Mouse (Mus musculus) embryo, embryonic 11.5 days (tissue): ENCODE measurements at regions not wholly inside any gene's neighbourhood (a gene's known extent, or its start where the extent isn't known, plus 50 kb on each side); places are given as distances from the start of the nearest gene placed in this dataset.

Experiments used
- DNase-seq: peaks from one replicate; pipeline ENCODE4 v3.0.0-alpha.2; 2012; ENCODE audit warnings: low read depth, low spot score

DNA sequence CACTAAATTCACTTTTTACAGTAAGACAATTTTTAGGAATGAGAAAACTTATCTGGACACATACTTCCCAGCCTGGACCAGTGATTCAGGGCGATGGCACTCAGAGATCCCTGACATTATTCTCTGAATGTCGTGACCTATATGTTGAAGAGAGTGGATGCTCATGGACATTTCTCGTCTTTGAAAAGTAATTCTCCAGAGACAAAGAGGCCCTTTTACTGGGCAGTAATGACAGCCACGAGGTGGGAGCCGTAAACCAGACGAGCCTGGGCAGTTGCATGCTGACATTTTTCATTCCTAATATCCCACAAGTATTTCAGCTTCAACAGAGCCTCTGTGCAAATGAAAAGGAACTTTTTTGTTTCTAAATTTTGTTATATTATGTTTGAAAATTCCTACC, 1041.3 kb downstream of the Slc22a22 start:
- no peak for DNase-seq

DNA sequence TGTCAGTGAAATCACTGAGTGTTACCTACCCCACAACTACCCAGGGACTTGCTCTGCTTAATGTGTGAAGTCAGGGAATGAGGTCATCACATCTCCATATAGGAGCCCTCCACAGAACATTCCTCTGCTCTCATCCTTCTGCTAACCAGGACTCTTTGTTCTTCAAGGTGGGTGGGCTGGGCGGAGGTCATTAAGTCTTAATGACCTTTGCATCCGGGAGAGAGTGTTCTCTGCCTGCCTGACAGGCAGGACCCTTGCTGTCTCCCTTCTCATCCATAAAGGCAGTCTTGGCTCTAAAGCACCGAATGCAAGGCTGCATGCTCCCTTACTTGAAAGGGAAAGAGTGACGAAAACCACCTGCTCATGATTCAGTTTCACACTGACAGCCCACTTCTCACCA, 1051.4 kb downstream of the Slc22a22 start:
- DNase-seq, result peak; percentile 23

DNA sequence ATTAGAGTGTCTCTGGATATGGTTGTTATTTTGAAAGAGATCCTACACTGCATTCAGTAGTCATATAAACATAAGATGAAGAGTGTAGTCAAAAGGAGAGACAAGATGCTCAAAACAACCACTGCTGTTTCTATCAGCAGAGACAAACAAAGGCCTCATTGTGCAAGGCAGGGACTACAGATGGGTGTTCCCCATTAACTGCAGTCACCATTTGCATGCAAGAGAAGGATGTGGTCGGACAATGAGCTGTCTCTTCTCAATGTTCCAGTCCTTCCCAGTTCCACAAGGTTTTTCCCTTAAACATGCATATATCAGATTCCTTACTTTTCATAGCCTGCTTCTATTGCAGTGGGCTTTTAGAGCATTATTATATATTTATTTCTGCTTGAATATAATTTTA, 1056.7 kb downstream of the Slc22a22 start:
- DNase-seq, result no peak

DNA sequence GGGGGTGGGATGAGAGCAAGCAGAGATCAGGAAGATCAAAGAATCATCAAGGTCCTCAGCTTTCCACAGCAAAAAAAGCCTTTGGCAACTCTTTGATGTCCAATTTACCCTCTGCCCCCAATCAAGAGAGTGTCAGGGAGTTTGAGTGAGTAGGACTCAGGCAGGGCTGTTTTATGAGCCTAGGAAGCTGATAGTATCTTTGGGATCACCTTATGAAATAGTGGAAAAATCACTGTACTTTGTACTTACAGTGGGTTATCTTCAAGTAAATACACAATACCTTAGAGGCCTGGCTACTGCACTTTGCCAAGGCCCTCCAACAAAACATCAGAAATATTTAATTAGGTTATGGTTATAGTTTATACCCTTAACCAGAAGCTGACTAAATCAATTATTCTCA, 1085.4 kb downstream of the Slc22a22 start:
- DNase-seq, result no peak

DNA sequence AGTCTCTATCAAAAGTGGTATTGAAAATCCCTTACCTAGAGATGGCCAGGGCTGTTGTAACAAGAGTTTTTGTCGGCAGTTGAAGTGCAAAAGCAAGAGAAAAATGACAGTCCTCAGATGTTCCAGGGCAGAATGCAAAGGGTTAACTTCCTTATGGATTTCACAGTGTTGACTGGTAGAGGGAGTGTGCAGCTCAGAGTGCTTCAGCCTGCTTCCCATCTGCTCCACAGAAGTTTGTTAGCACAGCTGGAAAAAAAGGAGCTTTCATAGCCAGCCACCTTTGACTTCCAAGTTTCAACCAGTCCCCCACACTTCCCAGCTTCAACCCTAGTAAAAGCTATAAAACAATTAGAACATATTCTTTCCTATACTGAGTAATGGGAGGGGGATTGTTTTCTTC, 1098.9 kb downstream of the Slc22a22 start:
- DNase-seq, result peak; percentile 34

DNA sequence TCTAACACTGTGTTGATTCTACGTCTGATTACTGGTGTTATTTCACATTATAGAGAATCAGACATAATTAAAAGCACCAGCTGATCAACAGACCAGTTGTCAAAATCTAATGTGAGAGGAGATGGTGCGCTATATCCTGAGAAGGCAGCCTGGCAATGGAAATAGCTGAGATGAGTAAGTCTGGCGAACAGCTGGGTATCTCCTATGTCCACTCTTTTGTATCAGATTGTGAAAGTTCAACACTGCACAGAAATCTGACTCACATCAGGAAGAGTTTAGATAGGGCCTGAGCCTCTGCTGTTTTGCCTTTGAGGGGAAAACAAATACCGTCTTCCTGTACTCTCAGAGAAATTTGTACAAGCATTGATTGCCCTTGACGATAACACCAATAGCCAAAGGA, 1126.5 kb downstream of the Slc22a22 start:
- DNase-seq, result no peak

DNA sequence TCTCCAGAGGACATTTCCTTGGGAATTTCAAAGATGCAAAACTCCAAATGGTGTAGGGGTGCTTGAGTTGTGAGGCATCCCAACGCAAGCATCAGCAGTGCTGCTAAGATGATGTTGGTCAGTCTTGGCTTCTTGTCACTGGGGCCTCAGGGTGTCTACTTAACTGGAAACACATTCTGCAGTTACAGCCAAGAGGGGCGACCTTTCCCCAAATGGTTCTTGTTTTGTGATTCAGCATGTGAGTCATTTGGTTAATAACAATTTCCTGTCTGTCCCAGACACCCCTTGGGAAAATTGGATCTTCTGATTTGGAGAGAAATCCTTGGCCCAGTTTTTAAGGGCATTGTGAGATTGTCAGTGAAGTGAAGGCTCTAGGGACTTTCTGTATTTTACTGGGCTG, 1131.3 kb downstream of the Slc22a22 start:
- DNase-seq, result no peak

DNA sequence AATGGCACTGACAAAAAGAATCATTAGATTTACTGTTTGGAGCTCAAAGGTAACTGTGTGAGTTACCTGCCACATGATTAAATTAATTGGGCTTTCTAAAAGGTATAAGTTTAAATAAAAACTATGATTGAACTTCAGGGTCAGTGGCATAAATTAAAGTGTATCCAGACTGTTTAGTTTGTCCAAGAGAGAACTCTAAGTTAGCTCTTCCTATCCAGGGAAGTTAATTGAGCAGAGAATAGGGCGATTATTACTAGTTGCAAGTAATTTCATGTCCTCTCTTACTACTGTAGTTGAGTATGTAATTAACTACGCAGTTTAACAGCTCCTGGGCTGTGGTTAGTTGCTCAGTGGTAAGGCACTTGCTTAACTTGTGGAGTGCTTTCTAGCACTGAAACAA, 1132.5 kb downstream of the Slc22a22 start:
- DNase-seq, result no peak

DNA sequence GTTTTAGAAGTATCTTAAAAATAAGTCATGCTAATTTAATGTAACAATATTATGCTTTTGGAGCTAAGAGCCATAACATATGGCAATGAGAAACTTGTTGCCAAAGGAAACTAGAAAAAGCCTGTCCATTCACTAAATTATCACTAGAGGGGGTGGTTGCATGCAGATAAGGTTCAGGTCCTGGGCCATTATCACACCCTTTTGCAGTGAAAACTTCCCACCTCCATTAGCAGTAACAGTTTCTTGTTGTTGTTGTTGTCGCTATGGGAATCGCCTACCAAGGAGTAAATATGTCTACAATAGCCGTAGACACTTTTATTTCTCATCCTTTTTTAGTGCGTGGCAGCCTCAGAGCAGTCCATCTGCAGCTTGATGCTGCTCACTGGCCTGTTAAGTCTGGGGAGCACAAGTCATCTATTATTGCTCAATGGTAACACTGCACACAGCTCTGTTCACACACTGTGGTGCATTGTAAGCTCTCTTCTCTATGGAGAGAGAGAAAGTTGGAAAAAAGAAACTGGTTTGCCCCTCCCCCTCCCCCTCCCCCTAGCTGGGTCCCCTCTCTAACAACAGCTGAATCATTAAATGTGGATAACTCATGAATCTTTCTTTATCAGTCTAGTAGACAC, 1133.0 kb downstream of the Slc22a22 start:
- DNase-seq, result no peak

DNA sequence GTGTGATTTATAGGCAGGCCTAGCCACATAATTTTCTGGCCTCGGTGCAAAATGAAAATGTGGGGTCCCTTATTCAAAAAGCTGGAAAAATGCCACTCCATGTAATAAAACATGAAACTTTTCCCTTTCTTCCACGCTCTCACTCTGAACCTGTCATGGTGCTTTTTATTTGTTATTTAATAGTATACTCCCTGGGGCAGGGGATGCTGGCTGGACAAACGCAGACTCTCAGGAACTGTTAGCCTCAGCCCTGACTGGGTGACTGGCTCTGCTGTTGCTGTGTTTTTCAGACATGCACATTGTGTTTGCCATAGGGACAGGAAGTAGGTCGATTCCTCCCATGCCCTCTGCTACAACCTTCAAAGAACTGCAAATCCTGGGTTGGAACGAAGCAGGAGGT, 1139.5 kb downstream of the Slc22a22 start:
- no peak for DNase-seq

DNA sequence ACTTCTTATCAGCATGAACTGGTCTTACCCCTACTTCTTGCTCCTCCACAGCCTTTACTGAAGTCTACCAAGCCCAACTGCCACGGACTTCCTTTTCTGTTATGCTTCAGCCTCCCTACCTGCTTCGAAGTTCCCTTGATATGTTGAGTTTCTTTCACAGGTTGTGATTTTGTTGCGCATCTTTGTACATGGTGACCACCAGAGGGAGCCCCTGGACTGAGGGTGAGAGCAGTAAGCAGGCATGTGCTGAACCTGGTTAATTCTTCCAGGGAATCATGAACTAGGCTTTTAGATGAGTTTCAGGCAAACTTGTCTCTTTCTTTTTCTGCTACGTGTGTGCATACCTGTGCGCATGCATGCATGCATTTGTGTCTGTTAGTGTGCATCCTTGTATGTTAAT, 1141.0 kb downstream of the Slc22a22 start:
- peak; percentile 71 for DNase-seq

DNA sequence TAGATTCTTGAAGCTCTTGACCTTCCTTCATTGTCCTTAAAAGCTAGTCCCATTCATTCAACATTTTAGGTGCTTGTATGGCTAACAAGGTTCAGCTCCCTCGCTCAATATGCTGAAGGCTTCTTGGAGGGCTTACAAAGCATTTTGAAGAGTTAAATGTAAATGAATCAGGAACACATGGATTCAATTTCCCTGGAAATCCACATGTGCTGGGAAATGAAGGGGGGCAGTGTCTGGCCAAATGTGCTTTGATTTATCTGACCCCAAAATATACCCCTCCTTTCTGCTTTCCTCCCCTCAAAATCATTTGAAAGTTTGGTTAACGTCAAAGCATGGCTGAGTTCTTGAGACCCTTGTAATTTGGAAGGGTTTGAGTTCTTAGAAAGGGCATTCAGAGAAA, 1142.4 kb downstream of the Slc22a22 start:
- DNase-seq, result no peak

DNA sequence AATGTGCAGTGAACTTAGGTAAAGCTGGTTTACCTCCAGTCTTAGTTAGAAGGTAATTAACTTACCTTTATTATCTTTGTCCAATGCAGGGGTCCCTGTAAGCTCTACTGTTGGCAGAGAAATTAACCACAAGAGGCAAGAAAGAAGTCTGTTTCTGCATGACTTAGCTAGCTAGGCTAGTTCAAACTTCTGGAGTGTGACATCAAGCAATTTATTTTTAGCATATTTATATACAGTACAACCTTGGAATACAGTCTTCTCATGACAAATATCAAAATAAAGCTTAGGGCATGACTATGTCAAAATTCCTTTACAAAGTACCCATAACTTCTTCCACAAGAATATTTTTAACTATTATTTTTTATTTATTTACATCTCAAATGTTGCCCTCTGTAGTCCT, 1156.9 kb downstream of the Slc22a22 start:
- DNase-seq, result no peak

DNA sequence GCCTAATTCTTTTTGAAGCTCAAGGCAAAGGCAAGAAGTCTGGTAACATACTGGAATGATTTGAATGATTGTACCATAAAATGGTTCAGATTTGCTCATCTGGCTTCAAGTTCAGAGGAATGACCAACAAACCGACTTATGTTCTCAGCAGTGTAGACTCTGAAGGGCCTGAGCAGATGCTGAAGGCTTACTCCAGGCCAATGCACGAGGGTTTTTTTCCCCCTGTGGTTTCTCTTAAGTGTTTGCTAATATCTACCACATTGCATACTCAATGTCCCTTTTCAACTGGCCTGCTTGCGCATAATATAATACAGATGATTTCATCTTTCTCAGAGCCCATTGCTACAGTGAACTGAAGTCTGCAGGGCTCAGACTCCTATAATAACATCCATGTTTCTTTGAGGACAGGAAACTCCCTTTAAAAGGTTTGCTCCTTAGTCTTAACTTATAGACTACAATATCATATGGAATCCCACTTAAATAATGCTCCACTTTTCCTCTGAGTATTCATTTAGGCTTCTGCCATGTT, 1182.5 kb downstream of the Slc22a22 start:
- DNase-seq, result no peak

DNA sequence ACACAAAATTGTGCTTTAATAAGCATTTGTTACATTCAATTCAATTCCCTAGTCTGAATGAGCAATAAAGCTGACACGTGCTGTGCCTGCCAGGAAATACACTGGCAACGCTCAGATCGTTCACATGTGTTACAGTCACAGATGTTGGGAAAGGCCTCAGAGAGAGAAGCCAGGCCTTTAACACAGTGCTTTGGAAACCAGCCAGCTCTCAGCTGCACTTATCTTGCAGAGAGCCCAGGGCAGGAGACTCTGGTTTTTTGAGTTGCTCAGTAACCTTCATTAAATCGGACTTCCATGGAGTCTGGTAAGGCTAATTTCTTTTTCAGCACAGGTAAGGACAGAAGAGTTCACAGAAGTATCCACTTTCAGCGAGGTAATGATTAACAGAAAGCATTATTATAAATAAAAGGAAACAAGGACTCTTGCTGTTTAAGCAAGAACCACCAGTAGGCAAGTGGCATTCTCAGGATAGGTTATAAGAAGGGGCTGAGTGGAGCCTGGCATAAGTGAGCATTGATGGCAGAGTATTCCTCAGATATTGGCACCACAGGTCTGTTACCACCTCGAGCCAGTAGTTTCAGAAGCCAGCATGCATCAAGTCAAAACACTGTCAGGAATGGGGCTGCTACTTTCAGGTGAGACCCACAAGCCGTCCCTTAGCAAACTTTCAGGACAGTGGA, 1198.7 kb downstream of the Slc22a22 start:
- peak; percentile 46 for DNase-seq

DNA sequence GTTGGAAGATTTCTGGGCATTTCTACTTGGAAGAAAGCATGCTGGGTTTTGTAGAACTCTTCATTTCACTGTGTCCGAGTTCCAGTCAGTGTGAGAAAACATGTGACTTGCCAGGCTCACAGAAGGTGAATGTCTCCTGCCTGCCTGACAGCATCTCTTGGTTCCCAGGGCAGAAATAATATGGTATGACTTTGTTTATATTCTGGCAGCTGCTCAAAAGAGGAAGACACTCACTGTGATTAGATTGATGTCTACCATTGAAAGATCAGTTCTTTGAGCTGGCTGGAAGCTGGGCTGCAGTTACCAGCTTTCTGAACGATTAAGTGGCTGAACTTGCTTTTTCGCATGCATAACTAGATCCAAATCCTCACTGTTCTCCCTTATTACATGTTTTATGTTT, 1199.4 kb downstream of the Slc22a22 start:
- no peak for DNase-seq

DNA sequence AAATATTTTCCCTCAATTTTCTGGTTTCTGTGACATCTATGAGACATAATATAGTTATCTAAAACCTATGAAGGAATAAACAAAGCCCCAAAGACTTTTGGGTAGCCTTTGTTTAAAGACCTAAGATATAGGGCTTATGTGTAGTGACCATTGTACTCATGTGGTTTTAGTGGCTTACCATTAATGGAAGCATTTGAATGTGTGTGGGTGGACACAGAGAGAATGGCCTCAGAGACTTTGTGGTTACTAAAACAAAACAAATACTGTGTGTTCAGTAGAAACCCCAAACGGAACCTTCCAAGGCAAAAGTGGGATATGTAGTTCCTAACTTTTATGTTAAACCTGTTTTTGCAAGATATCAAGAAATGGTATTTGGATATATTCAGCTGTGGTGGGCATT, 1228.7 kb downstream of the Slc22a22 start:
- no peak for DNase-seq

DNA sequence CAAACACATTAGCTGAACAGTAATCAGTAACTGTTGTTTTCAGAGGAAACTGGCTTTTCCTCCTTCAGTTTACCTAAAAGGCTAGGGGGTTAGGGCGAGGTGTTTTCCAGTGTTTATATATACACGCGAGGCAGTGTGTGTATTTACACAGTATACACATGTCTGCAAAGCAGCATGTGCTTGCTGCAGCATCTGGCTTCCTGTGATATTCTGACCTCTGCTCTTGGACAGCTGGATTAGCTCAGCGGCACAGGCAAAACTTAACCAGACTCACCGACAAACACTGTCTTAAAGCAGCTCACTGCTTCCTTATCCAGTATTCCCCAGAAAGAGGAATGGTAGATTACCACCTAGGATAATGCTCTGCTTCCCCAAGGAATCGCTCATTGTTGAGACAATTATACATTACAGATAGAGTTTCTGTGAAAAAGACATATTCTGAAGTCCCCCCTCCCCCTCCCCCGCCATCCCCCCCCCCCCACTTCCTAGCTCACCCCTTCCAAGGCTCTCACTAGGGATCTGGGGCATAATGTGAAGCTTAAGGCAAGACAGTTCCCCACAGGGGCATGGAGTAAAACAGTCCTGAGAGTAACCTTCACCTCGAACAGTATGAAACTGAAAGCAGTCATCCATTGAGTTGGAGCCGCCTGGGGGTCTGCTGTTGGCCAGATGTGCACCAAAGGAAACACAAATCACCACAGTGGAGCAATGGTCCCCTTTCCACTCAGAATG, 1233.3 kb downstream of the Slc22a22 start:
- no peak for DNase-seq

DNA sequence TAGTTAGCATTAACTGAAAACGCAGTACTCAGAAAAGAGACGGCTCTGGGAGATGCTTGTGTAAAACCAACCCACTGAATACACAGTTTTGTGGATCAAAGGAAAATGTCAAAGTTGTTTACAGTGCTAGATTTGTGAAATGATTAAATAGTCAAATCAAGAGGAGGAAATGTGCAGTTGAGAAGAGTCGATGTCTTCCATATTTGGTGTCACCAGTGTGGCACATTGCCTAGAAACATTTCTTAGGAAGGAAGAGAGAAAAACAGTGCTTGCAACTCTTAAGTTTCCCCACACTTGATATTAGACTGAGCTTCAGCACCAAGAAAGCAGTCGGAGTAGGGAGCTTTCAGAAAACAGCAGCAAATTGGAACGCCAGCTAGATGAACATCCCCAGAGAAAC, 1274.9 kb downstream of the Slc22a22 start:
- no peak for DNase-seq

DNA sequence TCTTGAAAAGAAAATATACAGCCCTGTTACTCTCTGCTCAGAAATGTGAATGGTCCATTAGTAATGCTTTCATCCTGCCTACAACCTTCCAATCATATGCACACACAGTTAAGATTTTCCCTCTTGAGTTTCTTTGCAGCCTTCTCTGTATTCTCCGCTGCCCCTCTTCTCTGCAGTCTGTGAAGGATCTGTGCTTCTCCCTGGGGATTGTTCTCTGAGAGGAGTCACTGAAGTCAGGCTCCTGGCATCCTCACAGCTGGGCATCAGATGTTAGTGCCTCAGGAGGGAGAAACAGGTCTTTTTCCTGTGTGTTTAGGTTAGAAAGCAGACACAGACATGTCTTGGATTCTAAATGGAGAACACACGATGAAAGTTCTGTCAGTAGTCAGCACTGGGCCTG, 1278.1 kb downstream of the Slc22a22 start:
- DNase-seq, result no peak

DNA sequence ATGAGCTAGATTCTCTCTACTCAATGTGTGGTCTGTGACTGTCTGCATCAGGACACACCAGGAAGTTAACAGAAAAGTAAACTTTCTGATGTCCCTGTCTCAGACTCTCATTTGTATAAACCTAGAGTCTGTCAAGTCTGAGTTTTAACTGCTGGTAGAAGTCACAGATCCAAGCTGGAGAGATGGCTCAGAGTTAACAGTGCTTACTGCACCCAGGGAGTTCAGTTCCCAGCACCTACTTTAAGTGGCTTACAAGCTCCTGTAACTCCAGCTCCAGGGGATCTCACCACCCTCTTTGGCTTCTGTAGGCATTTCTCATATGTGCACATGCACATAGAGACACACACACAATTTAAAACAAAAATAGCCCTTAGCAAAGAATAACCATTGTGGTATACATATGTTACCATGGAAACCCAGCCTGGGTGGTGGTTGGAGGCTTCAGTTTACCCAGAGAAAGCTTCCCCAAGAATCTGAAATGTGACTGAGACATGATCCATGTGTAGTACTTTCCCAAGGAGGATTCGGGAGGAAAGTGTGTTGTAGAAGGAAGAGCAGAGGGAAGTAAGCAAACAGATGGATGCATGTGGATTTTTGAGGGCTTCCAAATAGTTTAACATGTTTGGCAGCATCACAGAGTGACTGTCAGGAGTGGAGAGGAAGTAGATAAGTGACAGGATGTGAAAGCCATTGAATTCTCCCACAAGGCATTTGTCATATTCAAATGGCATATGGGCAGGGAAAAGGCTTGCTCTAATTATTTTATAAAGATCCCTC, 1279.8 kb downstream of the Slc22a22 start:
- DNase-seq, result no peak

DNA sequence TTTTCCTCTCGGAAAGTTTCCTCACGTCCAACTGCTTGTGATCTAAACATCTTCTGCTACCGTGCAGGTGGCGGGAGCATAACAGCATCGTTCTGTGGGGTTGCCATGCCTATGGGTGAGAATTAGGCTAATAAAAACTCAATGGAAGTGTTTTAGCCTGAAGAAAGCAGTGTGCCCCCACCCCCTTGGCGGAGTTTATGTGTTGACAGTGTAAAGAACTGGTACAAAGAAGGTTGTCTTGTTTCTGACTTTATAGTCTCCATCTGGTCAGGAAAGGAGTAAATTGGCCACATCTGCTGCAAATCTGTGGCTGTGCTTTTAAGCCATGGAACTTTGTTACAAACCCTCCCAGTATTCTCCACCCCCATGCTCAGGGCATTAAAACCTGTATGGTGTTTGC, 1311.2 kb downstream of the Slc22a22 start:
- DNase-seq, result peak; percentile 38
